Comparison of ENCODE assay signal across 8 mouse cellular contexts in the genomic region with DNA sequence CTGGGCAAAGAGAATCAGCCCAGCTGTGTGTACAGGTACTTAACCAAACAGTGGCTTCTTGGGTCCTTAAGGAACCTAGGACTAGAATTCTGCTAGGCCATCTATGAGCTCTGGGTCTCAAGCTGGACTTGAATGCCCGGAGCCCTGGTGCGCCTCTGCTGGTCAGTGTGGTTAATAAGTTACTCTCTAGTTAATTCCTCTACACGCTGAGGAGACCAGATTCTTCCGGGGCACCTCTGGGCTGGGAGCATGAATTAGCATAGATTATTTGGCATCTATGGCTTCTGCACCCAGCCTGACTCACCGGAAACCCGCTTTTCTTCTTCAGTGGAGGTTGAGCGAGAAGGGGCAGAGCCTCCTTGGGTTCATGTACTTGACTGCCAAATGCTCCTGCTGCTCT. TPM values are rescaled to one million over a fixed set of nuclear protein-coding genes. Genes with fewer than 3 reads are reported as not detected.
DNase-seq lines count a peak whose midpoint lies in the region; ATAC-seq and TF ChIP-seq lines count a peak whose summit lies in the region.
"Had no signal": no experiment of that assay in that cellular context is flagged by ENCODE, and none has a peak within 500 bp of the region (broad histone marks: within the 10 kb centered on the region; RNA-seq: fewer than 3 reads in every experiment).

No protein-coding gene starts in this region.

- H3K36me3 ChIP-seq in lung, postnatal 0 days (ENCODE audit: insufficient read depth, low read length): no peaks in the 10 kb centered on the region
- H3K36me3 ChIP-seq in forebrain, embryonic 11.5 days (ENCODE audit: control insufficient read depth, insufficient read depth, low read length): no peaks in the 10 kb centered on the region
- no peaks in the 10 kb centered on the region for H3K36me3 ChIP-seq in stomach, postnatal 0 days (ENCODE audit: control insufficient read depth, insufficient read depth, low read length)

- H3K27me3 ChIP-seq in lung, postnatal 0 days (replicated peaks; ENCODE audit: insufficient read depth, low read length): peaks cover 96% of the 10 kb centered on the region
- H3K27me3 ChIP-seq in forebrain, embryonic 11.5 days (ENCODE audit: control insufficient read depth, insufficient read depth, low read length): peaks cover 35% of the 10 kb centered on the region
- peaks cover 47% of the 10 kb centered on the region for H3K27me3 ChIP-seq in stomach, postnatal 0 days (ENCODE audit: control insufficient read depth, insufficient read depth, low read length)

- no peaks in the 10 kb centered on the region for H3K9me3 ChIP-seq in lung, postnatal 0 days (ENCODE audit: low read length)
- no peaks in the 10 kb centered on the region for H3K9me3 ChIP-seq in forebrain, embryonic 11.5 days (ENCODE audit: control insufficient read depth, low read length)
- H3K9me3 ChIP-seq in stomach, postnatal 0 days (ENCODE audit: control insufficient read depth, low read length): no peaks in the 10 kb centered on the region

- no peaks in the 10 kb centered on the region for H3K4me1 ChIP-seq in lung, postnatal 0 days (ENCODE audit: insufficient read depth, low read depth, low read length)
- peaks cover 12% of the 10 kb centered on the region for H3K4me1 ChIP-seq in forebrain, embryonic 11.5 days (replicated peaks; ENCODE audit: control insufficient read depth, insufficient read depth, low read length)
- H3K4me1 ChIP-seq in stomach, postnatal 0 days (replicated peaks; ENCODE audit: control insufficient read depth, insufficient read depth): no peaks in the 10 kb centered on the region

- DNase-seq in lung, postnatal 0 days (ENCODE audit: low spot score): no peak
- DNase-seq in lung, adult 18-20 months: no peak
- peak; percentile 69 for DNase-seq in forebrain, embryonic 11.5 days (ENCODE audit: low spot score)
- DNase-seq in kidney, postnatal 36 days: peak; percentile 87 to 93
- no peak for DNase-seq in stomach, postnatal 0 days (ENCODE audit: low spot score)
- DNase-seq in heart, adult 9 months (ENCODE audit: low spot score in 2 of 2): no peak
- DNase-seq in layer of hippocampus, postnatal 25 days (ENCODE audit: extremely low spot score in 1 of 2, low spot score in 1 of 2): no peak
- DNase-seq: lung, postnatal 36 days had no signal

- H3K4me3 ChIP-seq in lung, postnatal 0 days (ENCODE audit: low read depth, low read length): no peak overlapping the region
- H3K4me3 ChIP-seq in forebrain, embryonic 11.5 days (ENCODE audit: low read depth, low read length): peak overlapping the region; percentile 88
- H3K4me3 ChIP-seq in stomach, postnatal 0 days (ENCODE audit: low read depth, low read length): no peak overlapping the region

- no peak overlapping the region for H3K27ac ChIP-seq in lung, postnatal 0 days (ENCODE audit: low read length)
- H3K27ac ChIP-seq in forebrain, embryonic 11.5 days (ENCODE audit: low read depth, low read length): peak overlapping the region; percentile 37; the same call in 1 of the 2 replicates
- H3K27ac ChIP-seq in stomach, postnatal 0 days (replicated peaks): no peak overlapping the region

- no peak overlapping the region for H3K4me2 ChIP-seq in lung, postnatal 0 days (replicated peaks; ENCODE audit: low read depth, low read length)
- H3K4me2 ChIP-seq in forebrain, embryonic 11.5 days (ENCODE audit: low read depth, low read length, severe bottlenecking): peak overlapping the region; percentile 72
- no peak overlapping the region for H3K4me2 ChIP-seq in stomach, postnatal 0 days (replicated peaks; ENCODE audit: low read depth)

- 5% methylated on average over 7 of the region's 7 CpGs for WGBS in lung, postnatal 0 days
- WGBS in forebrain, embryonic 11.5 days: 10% methylated on average over 7 of the region's 7 CpGs
- 3% methylated on average over 7 of the region's 7 CpGs for WGBS in stomach, postnatal 0 days

- ATAC-seq in lung, postnatal 0 days: no peak
- ATAC-seq in forebrain, embryonic 11.5 days (replicated peaks; ENCODE audit: low FRiP score): no peak
- ATAC-seq in stomach, postnatal 0 days (ENCODE audit: low FRiP score, low TSS enrichment): no peak

- no peak for TF ChIP-seq EP300 in lung, postnatal 0 days (IDR thresholded peaks at IDR 0.05)
- no peak for TF ChIP-seq EP300 in stomach, postnatal 0 days (optimal IDR thresholded peaks at IDR 0.05)

- no peak overlapping the region for H3K9ac ChIP-seq in lung, postnatal 0 days (replicated peaks; ENCODE audit: low read depth)
- H3K9ac ChIP-seq in forebrain, embryonic 11.5 days (ENCODE audit: low read length): peak overlapping the region; percentile 51
- H3K9ac ChIP-seq in stomach, postnatal 0 days (ENCODE audit: low read length): no peak overlapping the region

- peak; percentile 50 for TF ChIP-seq CTCF in lung, postnatal 0 days (IDR thresholded peaks at IDR 0.05)
- peak; percentile 55 for TF ChIP-seq CTCF in stomach, postnatal 0 days (IDR thresholded peaks at IDR 0.05; ENCODE audit: low read depth)

RNA-seq across cellular contexts. Expression of gene Emx2, which starts 2.5 kb away (rescaled TPM):
- not detected in 2 replicates for polyA plus RNA-seq in lung, postnatal 0 days (2015; fragmentation: Nextera tagmentation; extraction: Ambion mirVana)
- polyA plus RNA-seq in forebrain, embryonic 11.5 days (2014; fragmentation: Nextera tagmentation; extraction: Ambion mirVana): 75.6 and 78.9 TPM in 2 replicates
- 0.05 and 0.08 TPM in 2 replicates for polyA plus RNA-seq in stomach, postnatal 0 days (2015; fragmentation: Nextera tagmentation; extraction: Ambion mirVana)
- 10 to 100 TPM; 24.1 to 26.7 TPM for total RNA-seq in layer of hippocampus, postnatal 25 days (2021)

Comparison
In these comparisons a context has a peak if more than half of its experiments do, and no peak if none do; other contexts are left out.
1. DNase-seq: peak in forebrain, embryonic 11.5 days (single experiment) and kidney, postnatal 36 days (2 of 2); none in lung, postnatal 0 days (single experiment), lung, adult 18-20 months (0 of 2), stomach, postnatal 0 days (single experiment), heart, adult 9 months (0 of 2) and layer of hippocampus, postnatal 25 days (0 of 2).
2. RNA of gene Emx2, which starts 2.5 kb away (polyA plus RNA-seq): 75.6 to 78.9 TPM in forebrain, embryonic 11.5 days; 0.05 to 0.08 TPM in stomach, postnatal 0 days and not detected in lung, postnatal 0 days; every median in the first group is over 10 times any median in the second.